Mouse (Mus musculus) lung, embryonic 16.5 days (tissue): ENCODE results near the gene Prrg1. TPM values are rescaled to one million over a fixed set of nuclear protein-coding genes. Genes with fewer than 3 reads are reported as not detected.
A peak's percentile ranks its signal among the peaks of the same experiment; 100 is the strongest.

ENCODE experiments used
- ATAC-seq: fragments of 200-750 bp; cut with Nextera tagmentation; 2 replicates; pipeline ENCODE4 v1.8.0; 2017; ENCODE audit warnings: low read depth, mild to moderate bottlenecking, moderate library complexity
- H3K27ac ChIP-seq: fragments of 300-500 bp; sonication (generic); 2 replicates; pipeline ENCODE4 v1.5.1; 2014; ENCODE audit warnings: mild to moderate bottlenecking, control low read depth, low read length
- H3K27me3 ChIP-seq: fragments of 300-500 bp; sonication (generic); 2 replicates; pipeline ENCODE4 v1.6.1; 2014; ENCODE audit warnings: low read depth, low read length, mixed read lengths; ENCODE audit not compliant: control insufficient read depth, insufficient read depth
- H3K36me3 ChIP-seq: fragments of 300-500 bp; sonication (generic); 2 replicates; pipeline ENCODE4 v1.6.1; 2014; ENCODE audit warnings: low read length; ENCODE audit not compliant: control insufficient read depth, insufficient read depth
- H3K4me1 ChIP-seq: fragments of 300-500 bp; sonication (generic); replicated peaks from 2 replicates; pipeline ENCODE4 v1.6.1; 2014; ENCODE audit warnings: low read length, mixed read lengths; ENCODE audit not compliant: control insufficient read depth, insufficient read depth
- H3K4me2 ChIP-seq: fragments of 300-500 bp; sonication (generic); 2 replicates; pipeline ENCODE4 v1.6.1; 2014; ENCODE audit warnings: low read depth, low read length, control low read depth
- H3K4me3 ChIP-seq: fragments of 300-500 bp; sonication (generic); 2 replicates; pipeline ENCODE4 v1.5.1; 2014; ENCODE audit warnings: mild to moderate bottlenecking, low read length, control low read depth
- H3K9ac ChIP-seq: fragments of 300-500 bp; sonication (generic); 2 replicates; pipeline ENCODE4 v1.6.1; 2014; ENCODE audit warnings: low read length, control low read depth
- H3K9me3 ChIP-seq: fragments of 300-500 bp; sonication (generic); 2 replicates; pipeline ENCODE4 v1.6.1; 2016; ENCODE audit warnings: low read length; ENCODE audit not compliant: control insufficient read depth
- WGBS: fragments of 180-500 bp; shearing (Covaris S2); extraction: QIAGEN DNeasy Blood & Tissue Kit; methylation state at CpG from one replicate; pipeline ENCODE4 v1.1.7; 2014; 5-methylcytosine and 5-hydroxymethylcytosine counted together
- polyA plus RNA-seq: library from polyadenylated mRNA; unstranded; fragments of >200 nt; fragmentation: Nextera tagmentation; extraction: Ambion mirVana; gene quantifications from 2 replicates; pipeline ENCODE4 v1.2.1, GENCODE M21; 2015

Gene Prrg1
- polyA plus RNA-seq, result 11.3 and 13.2 TPM in 2 replicates

- Histone ChIP-seq H3K27ac (peak within 1 kb of the TSS; percentile 93), H3K4me1 (no peaks in the 10 kb centered on the region), H3K9ac (peak within 1 kb of the TSS; percentile 67), H3K27me3 (no peaks in the 10 kb centered on the region), H3K9me3 (no peaks in the 10 kb centered on the region), H3K4me2 (peak within 1 kb of the TSS; percentile 44), H3K4me3 (peak within 1 kb of the TSS; percentile 62), H3K36me3 (no peaks in the 10 kb centered on the region)
- peak; percentile 96 for ATAC-seq
- WGBS, result 15% methylated on average over 34 of the region's 36 CpGs
Observed at GRCm38 (mm10) chrX:78583202-78584004, at the start of gene Prrg1. TSS of gene Prrg1 (minus strand) at chrX:78583896.

DNA sequence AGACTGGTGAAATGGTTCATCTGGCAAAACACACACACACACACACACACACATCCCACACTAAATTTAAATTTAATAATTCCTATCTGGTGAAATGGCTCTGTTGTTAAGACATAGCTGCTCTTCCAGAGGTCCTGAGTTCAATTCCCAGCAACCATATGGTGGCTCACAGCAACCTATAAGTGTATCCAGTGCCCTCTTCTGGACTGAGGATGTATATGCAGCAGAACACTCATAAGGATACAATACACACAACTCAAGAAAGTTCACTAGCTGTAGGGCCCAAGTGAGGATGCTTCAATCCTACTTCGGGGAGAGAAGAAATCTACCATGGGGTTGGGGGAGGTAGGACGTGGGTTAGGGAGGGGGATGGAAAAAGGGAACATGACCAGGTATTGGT is 22.1 kb upstream of the Prrg1 start:
- Histone ChIP-seq H3K27ac (no peak overlapping the region), H3K4me2 (no peak overlapping the region), H3K9me3 (no peaks in the 10 kb centered on the region), H3K4me3 (no peak overlapping the region), H3K27me3 (no peaks in the 10 kb centered on the region), H3K4me1 (no peaks in the 10 kb centered on the region), H3K9ac (no peak overlapping the region), H3K36me3 (no peaks in the 10 kb centered on the region)
- no peak for ATAC-seq
- 53% methylated on average over 2 of the region's 2 CpGs for WGBS

- Histone ChIP-seq H3K4me1 (no peaks in the 10 kb centered on the region), H3K27ac (no peak overlapping the region), H3K9ac (no peak overlapping the region), H3K4me2 (no peak overlapping the region), H3K27me3 (no peaks in the 10 kb centered on the region), H3K36me3 (no peaks in the 10 kb centered on the region), H3K4me3 (no peak overlapping the region), H3K9me3 (no peaks in the 10 kb centered on the region)
- WGBS, result 55% methylated on average over 2 of the region's 2 CpGs
- no peak for ATAC-seq
Observed at GRCm38 (mm10) chrX:78593138-78593537, 9.4 kb upstream of the Prrg1 start.

- no peaks in the 10 kb centered on the region for H3K9me3 ChIP-seq
- H3K9ac ChIP-seq, result peak overlapping the region; percentile 67
- ATAC-seq, result peak; percentile 74
- no peaks in the 10 kb centered on the region for H3K36me3 ChIP-seq
- H3K4me2 ChIP-seq, result peak overlapping the region; percentile 44; the same call in 1 of the 2 replicates
- no peaks in the 10 kb centered on the region for H3K4me1 ChIP-seq
- H3K4me3 ChIP-seq, result peak overlapping the region; percentile 62
- H3K27me3 ChIP-seq, result no peaks in the 10 kb centered on the region
- WGBS, result 0% methylated on average over 1 of the region's 21 CpGs
- peak overlapping the region; percentile 93 for H3K27ac ChIP-seq
Observed at GRCm38 (mm10) chrX:78582854-78583201, 868 bp downstream of the Prrg1 start.

GRCm38 (mm10) chrX:78563451-78563850 is 20.2 kb downstream of the Prrg1 start:
- Histone ChIP-seq H3K4me1 (no peaks in the 10 kb centered on the region), H3K4me3 (no peak overlapping the region), H3K27me3 (no peaks in the 10 kb centered on the region), H3K9ac (no peak overlapping the region), H3K36me3 (no peaks in the 10 kb centered on the region), H3K27ac (no peak overlapping the region), H3K9me3 (no peaks in the 10 kb centered on the region), H3K4me2 (no peak overlapping the region)
- WGBS, result 43% methylated on average over 2 of the region's 2 CpGs
- no peak for ATAC-seq

DNA sequence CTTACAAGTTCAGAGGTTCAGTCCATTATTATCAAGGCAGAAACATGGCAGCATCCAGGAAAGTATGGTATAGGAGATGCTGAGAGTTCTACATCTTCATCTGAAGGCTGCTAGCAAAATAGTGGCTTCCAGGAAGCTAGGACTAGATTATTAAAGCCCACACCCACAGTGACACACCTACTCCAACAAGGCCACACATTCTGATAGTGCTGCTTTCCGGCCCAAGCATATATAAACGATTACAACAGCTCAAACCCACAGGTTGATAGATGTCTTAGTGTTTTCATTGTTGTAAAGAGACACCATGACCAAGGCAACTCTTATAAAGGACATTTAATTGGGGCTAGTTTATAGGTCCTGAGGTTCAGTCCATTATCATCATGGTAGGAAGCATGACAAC is 30.3 kb downstream of the Prrg1 start:
- ATAC-seq, result no peak
- H3K9ac ChIP-seq, result no peak overlapping the region
- H3K27ac ChIP-seq, result no peak overlapping the region
- no peaks in the 10 kb centered on the region for H3K9me3 ChIP-seq
- H3K4me3 ChIP-seq, result no peak overlapping the region
- H3K4me1 ChIP-seq, result no peaks in the 10 kb centered on the region
- no peaks in the 10 kb centered on the region for H3K36me3 ChIP-seq
- no peaks in the 10 kb centered on the region for H3K27me3 ChIP-seq
- 81% methylated on average over 2 of the region's 2 CpGs for WGBS
- no peak overlapping the region for H3K4me2 ChIP-seq

GRCm38 (mm10) chrX:78552704-78553103 is 31.0 kb downstream of the Prrg1 start:
- H3K4me1 ChIP-seq, result no peaks in the 10 kb centered on the region
- 29% methylated on average over 1 of the region's 1 CpGs for WGBS
- no peak overlapping the region for H3K4me2 ChIP-seq
- no peak overlapping the region for H3K27ac ChIP-seq
- no peak overlapping the region for H3K4me3 ChIP-seq
- no peaks in the 10 kb centered on the region for H3K9me3 ChIP-seq
- no peak overlapping the region for H3K9ac ChIP-seq
- H3K27me3 ChIP-seq, result no peaks in the 10 kb centered on the region
- H3K36me3 ChIP-seq, result no peaks in the 10 kb centered on the region
- no peak for ATAC-seq

DNA sequence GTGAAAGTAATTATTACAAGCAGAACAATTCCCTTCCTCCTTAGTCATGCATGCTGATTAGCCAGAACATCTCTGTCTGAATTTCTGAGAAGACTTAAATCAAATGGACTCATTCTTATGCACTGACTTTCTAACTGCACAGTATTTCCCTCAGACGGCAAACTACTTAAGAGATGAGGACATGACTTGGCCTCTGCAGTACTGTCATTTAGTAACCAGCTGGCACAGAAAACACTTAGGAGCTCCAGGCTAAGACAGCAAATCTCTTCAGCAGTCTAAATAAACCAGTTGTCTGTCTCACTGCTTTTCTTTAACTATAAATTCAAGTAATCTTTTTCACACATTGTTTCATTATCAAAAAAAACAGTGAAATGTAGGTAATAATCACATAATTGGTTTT is 36.0 kb downstream of the Prrg1 start:
- H3K36me3 ChIP-seq, result no peaks in the 10 kb centered on the region
- H3K27me3 ChIP-seq, result no peaks in the 10 kb centered on the region
- H3K9me3 ChIP-seq, result no peaks in the 10 kb centered on the region
- WGBS, result 56% methylated on average over 1 of the region's 1 CpGs
- no peak for ATAC-seq
- H3K4me2 ChIP-seq, result no peak overlapping the region
- H3K4me1 ChIP-seq, result no peaks in the 10 kb centered on the region
- no peak overlapping the region for H3K4me3 ChIP-seq
- no peak overlapping the region for H3K27ac ChIP-seq
- no peak overlapping the region for H3K9ac ChIP-seq

- Histone ChIP-seq H3K27me3 (no peaks in the 10 kb centered on the region), H3K4me3 (no peak overlapping the region), H3K9me3 (no peaks in the 10 kb centered on the region), H3K36me3 (no peaks in the 10 kb centered on the region), H3K27ac (no peak overlapping the region), H3K4me1 (no peaks in the 10 kb centered on the region), H3K9ac (no peak overlapping the region), H3K4me2 (no peak overlapping the region)
- ATAC-seq, result no peak
Observed at GRCm38 (mm10) chrX:78539734-78540133, 44.0 kb downstream of the Prrg1 start.
